Mouse (Mus musculus) 3T3-L1 (cell line): ENCODE data around the gene Gins2.

Source experiments
- DNase-seq: peaks from one replicate; pipeline ENCODE4 v3.0.0-alpha.2; 2015; ENCODE audit warnings: low read depth, low spot score

Gene Gins2

DNA sequence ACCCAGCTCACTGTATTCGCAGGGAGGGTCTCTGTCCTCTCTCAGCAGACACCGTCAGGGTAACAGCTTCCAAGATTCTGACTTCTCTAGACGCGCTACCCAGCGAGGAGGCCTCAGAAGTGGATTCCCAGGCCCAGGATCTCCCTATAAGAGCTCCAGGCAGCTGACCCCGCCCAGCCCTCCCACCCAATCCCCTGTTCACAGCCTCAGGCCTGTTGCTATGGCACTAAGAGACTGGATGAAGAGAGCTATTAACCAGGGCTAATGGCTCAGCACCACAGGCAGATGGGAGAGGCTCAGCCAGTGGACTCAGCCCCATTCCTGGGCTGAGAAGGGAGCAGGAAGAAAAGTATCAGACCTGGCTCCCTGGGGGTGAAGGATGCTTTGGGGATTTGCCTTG, 13.6 kb upstream of the Gins2 start:
- DNase-seq = no peak

GRCm38 (mm10) chr8:120599504-120599903, 10.4 kb upstream of the Gins2 start:
- DNase-seq = peak; percentile 79

GRCm38 (mm10) chr8:120598579-120598978, 9.5 kb upstream of the Gins2 start:
- no peak for DNase-seq

DNA sequence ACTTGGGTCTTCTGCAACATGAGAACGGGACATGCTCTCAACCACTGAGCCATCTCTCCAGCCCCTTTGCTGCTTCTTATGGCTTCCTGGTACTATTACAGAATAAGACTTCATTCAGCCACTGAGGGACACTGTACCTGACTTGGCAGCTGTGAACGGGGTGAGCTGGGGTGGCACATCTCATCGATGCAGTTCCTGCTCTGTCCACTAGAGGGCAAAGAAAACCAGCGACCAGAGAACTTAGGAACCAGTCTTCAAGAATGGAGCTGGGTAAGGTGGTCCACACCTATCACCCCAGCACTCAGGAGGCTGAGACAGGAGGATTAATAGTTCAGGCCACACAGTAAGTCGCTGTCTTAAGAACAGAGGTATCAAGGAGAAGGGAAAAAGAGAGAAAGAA, 6.9 kb upstream of the Gins2 start:
- DNase-seq = peak; percentile 71

- DNase-seq = no peak
Observed at GRCm38 (mm10) chr8:120594571-120594970, 5.5 kb upstream of the Gins2 start.

DNA sequence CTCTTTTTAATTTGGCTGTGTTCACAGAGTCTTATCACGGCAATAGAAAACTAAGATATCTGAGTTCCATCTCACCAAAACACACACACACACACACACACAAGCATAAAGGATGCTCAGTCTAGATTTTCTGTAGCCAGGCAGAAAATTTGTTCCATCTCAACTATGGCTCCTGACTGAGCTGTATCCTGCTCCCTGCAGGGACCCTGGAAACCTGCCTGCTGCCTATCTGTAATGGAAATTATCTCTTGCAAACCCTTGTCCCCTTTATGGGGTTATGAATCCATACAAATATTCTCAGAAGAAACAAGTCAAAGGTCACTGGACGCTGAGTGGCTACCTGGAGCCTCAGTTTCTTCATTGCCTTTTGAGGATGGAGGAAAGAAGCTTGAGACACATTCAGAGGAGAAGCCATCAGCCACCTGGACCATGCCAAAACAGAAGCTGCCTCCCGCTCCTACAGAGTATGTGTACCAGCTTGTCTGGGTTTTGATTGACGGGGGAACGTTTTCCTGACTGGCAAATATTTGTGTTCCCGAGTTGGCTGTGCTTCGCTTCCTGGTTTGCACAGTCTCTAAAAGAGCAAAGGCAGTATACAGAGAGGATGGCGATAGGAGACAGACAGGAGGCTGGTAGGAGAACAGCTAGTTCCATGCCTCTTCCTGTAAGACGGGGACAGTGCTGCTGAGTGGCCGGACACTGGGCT, 2.6 kb upstream of the Gins2 start:
- no peak for DNase-seq

DNA sequence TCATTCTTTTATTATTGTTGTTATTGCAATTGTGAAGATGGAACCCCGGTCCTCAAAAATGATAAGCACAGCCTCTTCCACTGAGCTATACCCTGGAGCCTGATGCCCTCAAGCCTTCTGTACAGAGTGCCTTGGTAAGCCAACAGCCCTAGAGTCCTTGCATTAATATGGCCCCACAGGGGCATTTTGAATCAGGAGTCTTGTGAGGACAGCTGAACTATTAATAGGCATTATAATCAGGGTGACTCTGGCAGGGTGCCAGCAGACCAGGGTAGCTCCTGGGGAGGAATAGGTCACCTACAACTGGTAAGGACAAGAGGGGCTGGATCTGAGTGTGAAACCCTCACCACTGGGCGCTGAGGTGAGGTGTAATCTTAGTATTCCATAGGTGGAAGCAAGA, 817 bp upstream of the Gins2 start:
- DNase-seq = peak; percentile 7

DNA sequence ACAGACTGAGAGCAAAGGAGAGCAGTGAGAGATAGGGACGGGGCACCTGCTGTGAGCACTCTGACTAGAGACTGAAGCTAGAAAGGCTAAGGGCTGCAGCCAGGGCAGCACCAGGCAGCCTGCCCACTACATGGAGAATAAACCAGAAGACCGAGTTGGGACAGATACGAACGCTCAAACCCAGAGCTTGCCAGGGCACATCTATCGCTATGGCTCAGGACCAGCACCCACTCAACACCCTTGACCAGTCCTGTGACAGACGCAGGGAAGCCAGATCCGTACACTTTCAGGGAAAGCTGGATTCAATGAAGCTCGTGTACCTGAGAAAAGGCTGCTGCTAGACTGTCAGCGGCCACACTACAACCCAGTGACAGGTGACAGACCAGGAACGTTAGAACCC, 3.6 kb downstream of the Gins2 start:
- DNase-seq = no peak

- DNase-seq = no peak
Observed at GRCm38 (mm10) chr8:120581811-120582210, 7.3 kb downstream of the Gins2 start.

- DNase-seq = no peak
Observed at GRCm38 (mm10) chr8:120581329-120581728, 7.8 kb downstream of the Gins2 start.

- no peak for DNase-seq
Observed at GRCm38 (mm10) chr8:120580336-120581000, 8.6 kb downstream of the Gins2 start.

- DNase-seq = no peak
Observed at GRCm38 (mm10) chr8:120577821-120578220, 11.3 kb downstream of the Gins2 start.

DNA sequence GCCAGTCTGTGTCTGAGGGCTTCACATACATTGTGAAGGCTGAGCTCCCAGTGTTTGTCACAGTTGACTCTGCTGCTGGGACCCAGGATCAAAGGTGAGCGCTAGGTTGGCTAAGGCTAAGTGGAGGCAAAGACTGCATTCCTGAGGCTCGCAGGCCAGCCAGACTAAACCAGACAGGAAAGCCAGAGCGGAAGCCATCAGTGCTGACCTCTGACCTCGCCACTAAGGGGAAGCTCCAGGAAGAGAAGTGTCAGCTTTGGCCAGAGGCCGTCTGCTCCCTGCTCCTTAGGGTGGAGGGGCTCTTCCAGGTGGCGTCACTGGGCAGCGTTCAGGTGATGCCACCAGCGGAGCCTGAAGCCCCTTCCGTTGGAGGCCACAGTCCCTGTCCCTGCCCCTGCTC, 13.3 kb downstream of the Gins2 start:
- DNase-seq = no peak

DNA sequence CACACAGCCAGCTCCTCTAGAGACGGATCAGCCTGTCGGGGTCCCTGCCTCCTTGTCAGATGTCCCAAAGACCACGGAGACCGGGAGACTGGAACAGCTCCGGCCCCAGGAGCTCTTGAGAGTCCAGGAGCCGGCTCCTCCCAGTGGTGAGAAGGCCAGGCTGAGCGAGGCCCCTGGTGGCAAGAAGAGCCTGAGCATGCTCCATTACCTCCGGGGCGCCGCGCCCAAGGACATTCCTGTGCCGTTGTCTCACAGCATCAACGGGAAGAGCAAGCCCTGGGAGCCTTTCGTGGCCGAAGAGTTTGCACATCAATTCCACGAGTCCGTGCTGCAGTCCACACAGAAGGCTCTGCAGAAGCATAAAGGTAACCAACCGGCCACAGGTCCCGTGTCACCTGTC, 14.2 kb downstream of the Gins2 start:
- DNase-seq = peak; percentile 42

GRCm38 (mm10) chr8:120573866-120574265, 15.2 kb downstream of the Gins2 start:
- no peak for DNase-seq

- DNase-seq = no peak
Observed at GRCm38 (mm10) chr8:120572534-120572933, 16.6 kb downstream of the Gins2 start.

GRCm38 (mm10) chr8:120571561-120571960, 17.5 kb downstream of the Gins2 start:
- no peak for DNase-seq

- peak; percentile 77 for DNase-seq
Observed at GRCm38 (mm10) chr8:120569939-120570715, 19.0 kb downstream of the Gins2 start.

DNA sequence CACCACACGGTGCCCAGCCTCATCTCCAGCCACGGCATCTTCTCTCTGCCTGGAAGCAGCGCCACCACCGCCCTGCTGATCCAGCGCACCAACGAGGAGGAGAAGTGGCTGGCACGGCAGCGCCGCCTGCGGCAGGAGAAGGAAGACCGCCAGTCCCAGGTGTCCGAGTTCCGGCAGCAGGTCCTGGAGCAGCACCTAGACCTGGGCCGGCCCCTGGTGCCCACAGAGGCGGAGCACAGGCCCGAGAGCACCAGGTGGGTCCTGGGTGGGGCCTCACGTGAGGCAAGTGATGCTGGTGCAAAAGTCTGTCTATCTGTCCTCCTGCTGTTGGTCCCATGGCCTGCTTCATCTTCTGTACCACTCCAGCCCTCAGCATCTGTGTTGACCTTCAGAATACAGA, 20.0 kb downstream of the Gins2 start:
- DNase-seq = no peak

GRCm38 (mm10) chr8:120568164-120568798, 20.8 kb downstream of the Gins2 start:
- no peak for DNase-seq

DNA sequence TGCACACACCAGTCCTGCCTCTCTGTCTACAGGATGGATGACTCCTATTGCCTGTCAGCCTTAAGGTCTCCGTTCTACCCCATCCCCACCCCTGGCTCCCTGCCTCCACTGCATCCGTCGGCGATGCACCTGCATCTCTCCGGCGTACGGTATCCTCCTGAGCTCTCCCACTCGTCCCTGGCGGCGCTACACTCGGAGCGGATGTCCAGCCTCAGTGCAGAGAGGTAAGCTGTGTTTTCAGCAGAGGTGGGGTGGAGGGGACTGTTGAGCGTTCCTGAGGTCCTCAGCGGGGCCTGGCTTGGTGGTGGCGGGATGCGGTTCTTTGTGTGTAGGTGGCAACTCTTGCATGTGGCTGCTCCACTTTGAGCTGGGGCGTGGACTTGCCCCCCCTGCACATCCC, 21.4 kb downstream of the Gins2 start:
- no peak for DNase-seq

DNA sequence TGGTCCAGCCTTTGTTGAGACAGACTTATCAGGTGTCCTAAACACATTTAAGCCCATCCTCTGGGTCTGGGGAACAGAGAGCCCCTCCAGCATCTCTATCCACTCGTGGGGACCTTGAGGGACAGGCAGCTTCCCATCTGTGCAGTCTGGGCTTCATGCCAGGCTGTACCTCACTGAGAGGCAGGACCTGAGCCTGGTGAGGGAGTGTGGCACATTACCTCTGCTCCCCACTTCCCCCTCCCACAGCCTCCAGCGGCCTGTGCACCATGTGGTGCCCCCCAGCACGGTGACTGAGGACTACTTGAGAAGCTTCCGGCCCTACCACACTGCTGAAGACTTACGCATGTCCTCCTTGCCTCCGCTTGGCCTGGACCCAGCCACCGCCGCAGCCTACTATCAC, 22.4 kb downstream of the Gins2 start:
- DNase-seq = no peak
